Mouse (Mus musculus): Measurements from ENCODE around the gene Atg4d. TPM values are rescaled to one million over a fixed set of nuclear protein-coding genes. Genes with fewer than 3 reads are reported as not detected.

The Atg4d gene
- polyA plus RNA-seq, 1 experiment from 2014 or later: 45.3 TPM

- Histone ChIP-seq H3K4me2 (replicated peaks; ENCODE audit: low read depth, low read length) (peak overlapping the region; percentile 68), H3K36me3 (ENCODE audit: control insufficient read depth, insufficient read depth, low read length) (0 out of 2 replicates have a peak, but pooled peaks cover 2% of the 10 kb centered on the region), H3K27ac (ENCODE audit: low read depth, low read length) (no peak overlapping the region), H3K9me3 (ENCODE audit: control insufficient read depth, low read length) (no peaks in the 10 kb centered on the region), H3K27me3 (ENCODE audit: control insufficient read depth, insufficient read depth, low read length) (peaks cover 2% of the 10 kb centered on the region), H3K9ac (ENCODE audit: low read depth, low read length) (peak overlapping the region; percentile 98), H3K4me3 (ENCODE audit: low read depth, low read length) (peak overlapping the region; percentile 91; the same call in 1 of the 2 replicates), H3K4me1 (replicated peaks; ENCODE audit: control insufficient read depth, insufficient read depth, low read length) (peaks cover 7% of the 10 kb centered on the region)
- DNase-seq (ENCODE audit: low spot score) (no peak), ATAC-seq (ENCODE audit: low FRiP score) (no peak)
- 83% methylated on average over 25 of the region's 25 CpGs for WGBS
These were observed 28.1 kb upstream of the Atg4d start for GRCm38 (mm10) chr9:21236991-21237367.

- Histone ChIP-seq H3K4me1 (replicated peaks; ENCODE audit: control insufficient read depth, insufficient read depth, low read length) (peaks cover 7% of the 10 kb centered on the region), H3K36me3 (ENCODE audit: control insufficient read depth, insufficient read depth, low read length) (0 out of 2 replicates have a peak, but pooled peaks cover 2% of the 10 kb centered on the region), H3K27me3 (ENCODE audit: control insufficient read depth, insufficient read depth, low read length) (peaks cover 5% of the 10 kb centered on the region), H3K4me2 (replicated peaks; ENCODE audit: low read depth, low read length) (peak overlapping the region; percentile 68), H3K27ac (ENCODE audit: low read depth, low read length) (no peak overlapping the region), H3K4me3 (ENCODE audit: low read depth, low read length) (peak overlapping the region; percentile 91), H3K9me3 (ENCODE audit: control insufficient read depth, low read length) (no peaks in the 10 kb centered on the region), H3K9ac (ENCODE audit: low read depth, low read length) (peak overlapping the region; percentile 98)
- DNase-seq (ENCODE audit: low spot score): peak; percentile 48
- 20% methylated on average over 19 of the region's 19 CpGs for WGBS
- ATAC-seq (ENCODE audit: low FRiP score): 0 out of 2 replicates have a peak, but pooled peaks have one; percentile 37
These were observed 27.6 kb upstream of the Atg4d start for GRCm38 (mm10) chr9:21237368-21238003.

- H3K9me3 ChIP-seq (ENCODE audit: control insufficient read depth, low read length): no peaks in the 10 kb centered on the region
- peak overlapping the region; percentile 98 for H3K9ac ChIP-seq (ENCODE audit: low read depth, low read length)
- ATAC-seq (ENCODE audit: low FRiP score) (no peak), DNase-seq (ENCODE audit: low spot score) (peak; percentile 49)
- H3K4me2 ChIP-seq (replicated peaks; ENCODE audit: low read depth, low read length): peak overlapping the region; percentile 68
- H3K4me1 ChIP-seq (replicated peaks; ENCODE audit: control insufficient read depth, insufficient read depth, low read length): peaks cover 7% of the 10 kb centered on the region
- peaks cover 12% of the 10 kb centered on the region for H3K27me3 ChIP-seq (ENCODE audit: control insufficient read depth, insufficient read depth, low read length)
- 0 out of 2 replicates have a peak, but pooled peaks cover 2% of the 10 kb centered on the region for H3K36me3 ChIP-seq (ENCODE audit: control insufficient read depth, insufficient read depth, low read length)
- peak overlapping the region; percentile 86 for H3K27ac ChIP-seq (ENCODE audit: low read depth, low read length)
- H3K4me3 ChIP-seq (ENCODE audit: low read depth, low read length): peak overlapping the region; percentile 91
- 4% methylated on average over 21 of the region's 31 CpGs for WGBS
These were observed 26.9 kb upstream of the Atg4d start for GRCm38 (mm10) chr9:21238004-21238732.

GRCm38 (mm10) chr9:21238733-21239464 is 26.2 kb upstream of the Atg4d start, which contains the start of gene Keap1:
Gene Keap1 (minus strand): TSS chr9:21239361.
- under 1% methylated on average over 56 of the region's 90 CpGs for WGBS
- Histone ChIP-seq H3K4me2 (replicated peaks; ENCODE audit: low read depth, low read length) (peak within 1 kb of the TSS; percentile 68), H3K36me3 (ENCODE audit: control insufficient read depth, insufficient read depth, low read length) (no peaks in the 10 kb centered on the region), H3K27me3 (ENCODE audit: control insufficient read depth, insufficient read depth, low read length) (peaks cover 19% of the 10 kb centered on the region), H3K9ac (ENCODE audit: low read depth, low read length) (peak within 1 kb of the TSS; percentile 98), H3K27ac (ENCODE audit: low read depth, low read length) (peak within 1 kb of the TSS; percentile 86), H3K9me3 (ENCODE audit: control insufficient read depth, low read length) (no peaks in the 10 kb centered on the region), H3K4me1 (replicated peaks; ENCODE audit: control insufficient read depth, insufficient read depth, low read length) (peaks cover 7% of the 10 kb centered on the region), H3K4me3 (ENCODE audit: low read depth, low read length) (peak within 1 kb of the TSS; percentile 91)
- DNase-seq (ENCODE audit: low spot score): peak; percentile 89
- ATAC-seq (ENCODE audit: low FRiP score): peak; percentile 90

GRCm38 (mm10) chr9:21239465-21239848 is 25.6 kb upstream of the Atg4d start:
- 45% methylated on average over 4 of the region's 4 CpGs for WGBS
- ATAC-seq (ENCODE audit: low FRiP score): no peak
- peaks cover 25% of the 10 kb centered on the region for H3K27me3 ChIP-seq (ENCODE audit: control insufficient read depth, insufficient read depth, low read length)

GRCm38 (mm10) chr9:21241343-21241742 is 23.8 kb upstream of the Atg4d start:
- H3K27me3 ChIP-seq (ENCODE audit: control insufficient read depth, insufficient read depth, low read length): peaks cover 44% of the 10 kb centered on the region
- H3K4me3 ChIP-seq (ENCODE audit: low read depth, low read length): no peak overlapping the region
- no peak overlapping the region for H3K4me2 ChIP-seq (replicated peaks; ENCODE audit: low read depth, low read length)
- no peak overlapping the region for H3K27ac ChIP-seq (ENCODE audit: low read depth, low read length)
- 3% methylated on average over 11 of the region's 11 CpGs for WGBS
- H3K9ac ChIP-seq (ENCODE audit: low read depth, low read length): no peak overlapping the region
- no peaks in the 10 kb centered on the region for H3K36me3 ChIP-seq (ENCODE audit: control insufficient read depth, insufficient read depth, low read length)
- no peaks in the 10 kb centered on the region for H3K9me3 ChIP-seq (ENCODE audit: control insufficient read depth, low read length)
- DNase-seq (ENCODE audit: low spot score) (peak; percentile 94), ATAC-seq (ENCODE audit: low FRiP score) (no peak)
- peaks cover 10% of the 10 kb centered on the region for H3K4me1 ChIP-seq (replicated peaks; ENCODE audit: control insufficient read depth, insufficient read depth, low read length)

More at GRCm38 (mm10) chr9:21239465-21239848, 25.6 kb upstream of the Atg4d start:
- peak overlapping the region; percentile 98; the same call in 1 of the 2 replicates for H3K9ac ChIP-seq (ENCODE audit: low read depth, low read length)
- H3K4me2 ChIP-seq (replicated peaks; ENCODE audit: low read depth, low read length): peak overlapping the region; percentile 68
- H3K36me3 ChIP-seq (ENCODE audit: control insufficient read depth, insufficient read depth, low read length): no peaks in the 10 kb centered on the region
- DNase-seq (ENCODE audit: low spot score): no peak
- peak overlapping the region; percentile 91 for H3K4me3 ChIP-seq (ENCODE audit: low read depth, low read length)
- H3K9me3 ChIP-seq (ENCODE audit: control insufficient read depth, low read length): no peaks in the 10 kb centered on the region
- no peak overlapping the region for H3K27ac ChIP-seq (ENCODE audit: low read depth, low read length)
- H3K4me1 ChIP-seq (replicated peaks; ENCODE audit: control insufficient read depth, insufficient read depth, low read length): peaks cover 10% of the 10 kb centered on the region

GRCm38 (mm10) chr9:21243826-21244427 is 21.2 kb upstream of the Atg4d start:
- ATAC-seq (ENCODE audit: low FRiP score): no peak
- Histone ChIP-seq H3K9ac (ENCODE audit: low read depth, low read length) (peak overlapping the region; percentile 54; the same call in 1 of the 2 replicates), H3K4me3 (ENCODE audit: low read depth, low read length) (peak overlapping the region; percentile 40), H3K4me2 (replicated peaks; ENCODE audit: low read depth, low read length) (peak overlapping the region; percentile 77), H3K36me3 (ENCODE audit: control insufficient read depth, insufficient read depth, low read length) (no peaks in the 10 kb centered on the region), H3K27ac (ENCODE audit: low read depth, low read length) (no peak overlapping the region), H3K27me3 (ENCODE audit: control insufficient read depth, insufficient read depth, low read length) (peaks cover 65% of the 10 kb centered on the region), H3K9me3 (ENCODE audit: control insufficient read depth, low read length) (no peaks in the 10 kb centered on the region), H3K4me1 (replicated peaks; ENCODE audit: control insufficient read depth, insufficient read depth, low read length) (peaks cover 6% of the 10 kb centered on the region; the same call in 1 of the 2 replicates)
- peak; percentile 35 for DNase-seq (ENCODE audit: low spot score)
- WGBS: 5% methylated on average over 42 of the region's 42 CpGs
